Mouse (Mus musculus) small intestine, adult 2 months (tissue): ENCODE results near the gene Sidt1.

Experiments used
- CTCF ChIP-seq: fragments of 200-500 bp; IDR thresholded peaks from 2 replicates; pipeline ENCODE4 v1.5.1; 2012; ENCODE audit warnings: low read depth, mild to moderate bottlenecking, control low read depth, inconsistent platforms, low read length, moderate library complexity, mixed read lengths; ENCODE audit not compliant: insufficient replicate concordance, insufficient read length; ENCODE audit errors: extremely low read depth
- POLR2A ChIP-seq: fragments of 200-500 bp; IDR thresholded peaks from 2 replicates; pipeline ENCODE4 v1.6.1; 2012; ENCODE audit warnings: low read depth, mild to moderate bottlenecking, control low read depth, inconsistent platforms, low read length, moderate library complexity

DNA sequence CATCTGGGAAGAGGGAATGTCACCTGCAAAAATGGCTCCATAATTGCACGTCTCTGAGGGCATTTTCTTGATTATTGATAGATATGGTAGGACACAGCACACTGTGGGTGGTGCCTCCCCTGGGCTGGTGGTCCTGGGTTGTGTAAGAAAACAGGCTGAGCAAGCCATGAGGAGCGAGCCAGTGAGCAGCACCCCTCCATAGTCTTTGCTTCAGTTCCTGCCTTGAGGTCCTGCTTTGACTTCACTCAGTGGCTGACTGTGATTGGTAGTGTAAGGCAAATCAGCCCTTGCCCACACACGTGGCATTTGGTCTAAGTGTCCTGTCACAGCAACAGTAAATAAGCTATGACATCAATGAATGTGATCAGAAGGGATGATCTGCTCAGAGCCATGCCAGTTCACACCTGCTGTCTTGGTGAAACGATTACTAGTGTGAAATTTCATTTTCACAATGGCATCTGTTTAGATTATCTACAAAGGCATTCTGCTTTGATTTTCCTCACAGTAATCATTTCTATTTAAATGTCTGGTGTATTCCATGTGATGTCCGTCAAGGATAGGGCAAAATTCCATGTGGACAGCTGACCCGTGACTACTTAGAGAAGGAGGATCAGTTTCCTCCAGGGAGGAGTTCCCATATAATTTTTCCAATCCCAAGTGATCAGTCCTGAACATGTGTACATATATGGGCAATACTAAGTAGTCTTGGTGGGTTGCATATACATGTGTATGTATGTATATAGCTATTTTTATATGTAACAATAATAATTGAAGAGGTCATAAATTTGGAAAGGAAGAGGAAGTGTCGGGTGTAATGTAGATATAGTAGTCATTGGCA, 79.0 kb downstream of the Sidt1 start:
- TF ChIP-seq CTCF, result no peak
- TF ChIP-seq POLR2A, result no peak
